Mouse (Mus musculus): Measurements from ENCODE around the gene Smok3b.

- no peak for TF ChIP-seq HCFC1 (IDR thresholded peaks at IDR 0.05; ENCODE audit: borderline replicate concordance, insufficient read depth, low read length)
- no peak for TF ChIP-seq ZC3H11A (IDR thresholded peaks at IDR 0.05; ENCODE audit: borderline replicate concordance, low read depth, low read length)
- no peak for TF ChIP-seq MAFK (IDR thresholded peaks at IDR 0.05; ENCODE audit: insufficient read depth, low read depth, low read length)
- TF ChIP-seq ZNF384 (IDR thresholded peaks at IDR 0.05; ENCODE audit: low read depth, low read length), result no peak
These were observed 45.8 kb upstream of the Smok3b start for GRCm38 (mm10) chr5:137975434-137975833.
